Mouse (Mus musculus) neural tube, embryonic 13.5 days (tissue): ENCODE measurements around the gene Fndc7. TPM values are rescaled to one million over a fixed set of nuclear protein-coding genes. Genes with fewer than 3 reads are reported as not detected.

Experiments used
- ATAC-seq: fragments of 200-750 bp; cut with Nextera tagmentation; 2 replicates; pipeline ENCODE4 v1.8.0; 2017; ENCODE audit warnings: low read depth, mild to moderate bottlenecking, moderate TSS enrichment, moderate library complexity
- H3K27ac ChIP-seq: fragments of 300-500 bp; sonication (generic); replicated peaks from 2 replicates; pipeline ENCODE4 v1.5.1; 2015; ENCODE audit warnings: moderate library complexity, mild to moderate bottlenecking, inconsistent platforms
- H3K27me3 ChIP-seq: fragments of 300-500 bp; sonication (generic); 2 replicates; pipeline ENCODE4 v1.6.1; 2015; ENCODE audit warnings: mild to moderate bottlenecking, inconsistent platforms
- H3K36me3 ChIP-seq: fragments of 300-500 bp; sonication (generic); 2 replicates; pipeline ENCODE4 v1.6.1; 2015; ENCODE audit warnings: mild to moderate bottlenecking, inconsistent platforms
- H3K4me1 ChIP-seq: fragments of 300-500 bp; sonication (generic); replicated peaks from 2 replicates; pipeline ENCODE4 v1.6.1; 2015; ENCODE audit warnings: inconsistent platforms
- H3K4me2 ChIP-seq: fragments of 300-500 bp; sonication (generic); 2 replicates; pipeline ENCODE4 v1.6.1; 2015; ENCODE audit warnings: inconsistent platforms, mild to moderate bottlenecking, moderate library complexity
- H3K4me3 ChIP-seq: fragments of 300-500 bp; sonication (generic); 2 replicates; pipeline ENCODE4 v1.5.1; 2015; ENCODE audit warnings: mild to moderate bottlenecking, inconsistent platforms
- H3K9ac ChIP-seq: fragments of 300-500 bp; sonication (generic); 2 replicates; pipeline ENCODE4 v1.6.1; 2015; ENCODE audit warnings: moderate library complexity, mild to moderate bottlenecking, inconsistent platforms
- H3K9me3 ChIP-seq: fragments of 300-500 bp; sonication (generic); 2 replicates; pipeline ENCODE4 v1.6.1; 2016; ENCODE audit warnings: inconsistent platforms
- WGBS: fragments of 180-500 bp; shearing (Covaris S2); methylation state at CpG from one replicate; pipeline ENCODE4 v1.1.7; 2015; 5-methylcytosine and 5-hydroxymethylcytosine counted together
- polyA plus RNA-seq: library from polyadenylated mRNA; unstranded; fragments of >200 nt; fragmentation: Nextera tagmentation; extraction: Ambion mirVana; gene quantifications from 2 replicates; pipeline ENCODE4 v1.2.1, GENCODE M21; 2015

Fndc7 gene
- polyA plus RNA-seq, 1 experiment from 2014 or later: not detected

- H3K4me2 ChIP-seq: peak within 1 kb of the TSS; percentile 94
- H3K9me3 ChIP-seq: no peaks in the 10 kb centered on the region
- 1% methylated on average over 53 of the region's 53 CpGs for WGBS
- no peaks in the 10 kb centered on the region for H3K27me3 ChIP-seq
- H3K4me1 ChIP-seq: peaks cover 28% of the 10 kb centered on the region
- peaks cover 11% of the 10 kb centered on the region; the same call in 1 of the 2 replicates for H3K36me3 ChIP-seq
- peak within 1 kb of the TSS; percentile 92 for H3K9ac ChIP-seq
- H3K27ac ChIP-seq: peak within 1 kb of the TSS; percentile 98
- H3K4me3 ChIP-seq: peak within 1 kb of the TSS; percentile 91
- ATAC-seq: peak; percentile 100
Observed at GRCm38 (mm10) chr3:108911548-108912413, 22.0 kb upstream of the Fndc7 start, which contains the start of gene Prpf38b. TSS of gene Prpf38b (minus strand) at chr3:108911727.

GRCm38 (mm10) chr3:108911081-108911547 lies 21.3 kb upstream of the Fndc7 start:
- peaks cover 28% of the 10 kb centered on the region for H3K4me1 ChIP-seq
- ATAC-seq: peak; percentile 90
- peak overlapping the region; percentile 92 for H3K9ac ChIP-seq
- H3K4me2 ChIP-seq: peak overlapping the region; percentile 94
- H3K27me3 ChIP-seq: no peaks in the 10 kb centered on the region
- H3K4me3 ChIP-seq: peak overlapping the region; percentile 91
- H3K9me3 ChIP-seq: no peaks in the 10 kb centered on the region
- 2% methylated on average over 35 of the region's 44 CpGs for WGBS
- H3K27ac ChIP-seq: peak overlapping the region; percentile 98
- H3K36me3 ChIP-seq: peaks cover 16% of the 10 kb centered on the region

GRCm38 (mm10) chr3:108910303-108911080 lies 20.7 kb upstream of the Fndc7 start:
- ATAC-seq: no peak
- H3K27ac ChIP-seq: peak overlapping the region; percentile 98
- no peaks in the 10 kb centered on the region for H3K27me3 ChIP-seq
- peak overlapping the region; percentile 91 for H3K4me3 ChIP-seq
- peak overlapping the region; percentile 94 for H3K4me2 ChIP-seq
- peaks cover 28% of the 10 kb centered on the region for H3K4me1 ChIP-seq
- WGBS: 1% methylated on average over 32 of the region's 32 CpGs
- no peaks in the 10 kb centered on the region for H3K9me3 ChIP-seq
- H3K9ac ChIP-seq: peak overlapping the region; percentile 92
- H3K36me3 ChIP-seq: peaks cover 21% of the 10 kb centered on the region

- H3K9me3 ChIP-seq: no peaks in the 10 kb centered on the region
- H3K4me2 ChIP-seq: no peak overlapping the region
- H3K27me3 ChIP-seq: no peaks in the 10 kb centered on the region
- peaks cover 67% of the 10 kb centered on the region for H3K36me3 ChIP-seq
- H3K27ac ChIP-seq: no peak overlapping the region
- H3K4me1 ChIP-seq: no peaks in the 10 kb centered on the region
- H3K9ac ChIP-seq: no peak overlapping the region
- 91% methylated on average over 6 of the region's 6 CpGs for WGBS
- no peak overlapping the region for H3K4me3 ChIP-seq
- no peak for ATAC-seq
Observed at GRCm38 (mm10) chr3:108902934-108903333, 13.1 kb upstream of the Fndc7 start.

GRCm38 (mm10) chr3:108902038-108902437 lies 12.2 kb upstream of the Fndc7 start:
- ATAC-seq: no peak
- no peaks in the 10 kb centered on the region for H3K4me1 ChIP-seq
- H3K4me2 ChIP-seq: no peak overlapping the region
- no peak overlapping the region for H3K9ac ChIP-seq
- H3K9me3 ChIP-seq: no peaks in the 10 kb centered on the region
- 57% methylated on average over 2 of the region's 2 CpGs for WGBS
- no peak overlapping the region for H3K27ac ChIP-seq
- no peaks in the 10 kb centered on the region for H3K27me3 ChIP-seq
- no peak overlapping the region for H3K4me3 ChIP-seq
- peaks cover 59% of the 10 kb centered on the region for H3K36me3 ChIP-seq

- H3K4me1 ChIP-seq: no peaks in the 10 kb centered on the region
- H3K9me3 ChIP-seq: no peaks in the 10 kb centered on the region
- no peaks in the 10 kb centered on the region for H3K27me3 ChIP-seq
- H3K27ac ChIP-seq: no peak overlapping the region
- 78% methylated on average over 5 of the region's 5 CpGs for WGBS
- no peak overlapping the region for H3K9ac ChIP-seq
- peaks cover 48% of the 10 kb centered on the region for H3K36me3 ChIP-seq
- no peak overlapping the region for H3K4me2 ChIP-seq
- H3K4me3 ChIP-seq: no peak overlapping the region
- no peak for ATAC-seq
Observed at GRCm38 (mm10) chr3:108900681-108901080, 10.9 kb upstream of the Fndc7 start.

GRCm38 (mm10) chr3:108900147-108900546 lies 10.3 kb upstream of the Fndc7 start:
- no peak for ATAC-seq
- Histone ChIP-seq H3K4me2 (no peak overlapping the region), H3K4me1 (no peaks in the 10 kb centered on the region), H3K27me3 (no peaks in the 10 kb centered on the region), H3K9ac (no peak overlapping the region), H3K4me3 (no peak overlapping the region), H3K27ac (no peak overlapping the region), H3K9me3 (no peaks in the 10 kb centered on the region), H3K36me3 (peaks cover 43% of the 10 kb centered on the region)
- 85% methylated on average over 3 of the region's 3 CpGs for WGBS

- no peak overlapping the region for H3K27ac ChIP-seq
- H3K4me1 ChIP-seq: no peaks in the 10 kb centered on the region
- no peaks in the 10 kb centered on the region for H3K9me3 ChIP-seq
- WGBS: 94% methylated on average over 4 of the region's 4 CpGs
- no peak overlapping the region for H3K4me2 ChIP-seq
- peaks cover 28% of the 10 kb centered on the region for H3K36me3 ChIP-seq
- no peak overlapping the region for H3K4me3 ChIP-seq
- no peaks in the 10 kb centered on the region for H3K27me3 ChIP-seq
- ATAC-seq: no peak
- H3K9ac ChIP-seq: no peak overlapping the region
Observed at GRCm38 (mm10) chr3:108898640-108899039, 8.8 kb upstream of the Fndc7 start.

GRCm38 (mm10) chr3:108892914-108893313 lies 3.1 kb upstream of the Fndc7 start:
- Histone ChIP-seq H3K9ac (no peak overlapping the region), H3K4me1 (no peaks in the 10 kb centered on the region), H3K27me3 (no peaks in the 10 kb centered on the region), H3K36me3 (no peaks in the 10 kb centered on the region), H3K27ac (no peak overlapping the region), H3K4me3 (no peak overlapping the region), H3K9me3 (no peaks in the 10 kb centered on the region), H3K4me2 (no peak overlapping the region)
- no peak for ATAC-seq
- WGBS: 63% methylated on average over 4 of the region's 4 CpGs

GRCm38 (mm10) chr3:108892080-108892479 lies 2.3 kb upstream of the Fndc7 start:
- Histone ChIP-seq H3K4me2 (no peak overlapping the region), H3K36me3 (no peaks in the 10 kb centered on the region), H3K9ac (no peak overlapping the region), H3K27ac (no peak overlapping the region), H3K9me3 (no peaks in the 10 kb centered on the region), H3K4me3 (no peak overlapping the region), H3K27me3 (no peaks in the 10 kb centered on the region), H3K4me1 (no peaks in the 10 kb centered on the region)
- WGBS: 83% methylated on average over 1 of the region's 1 CpGs
- no peak for ATAC-seq

- 94% methylated on average over 3 of the region's 3 CpGs for WGBS
- Histone ChIP-seq H3K4me3 (no peak overlapping the region), H3K27me3 (no peaks in the 10 kb centered on the region), H3K4me2 (no peak overlapping the region), H3K4me1 (peaks cover 21% of the 10 kb centered on the region), H3K9ac (no peak overlapping the region), H3K9me3 (no peaks in the 10 kb centered on the region), H3K27ac (no peak overlapping the region), H3K36me3 (no peaks in the 10 kb centered on the region)
- ATAC-seq: no peak
Observed at GRCm38 (mm10) chr3:108887618-108887975, 2.2 kb downstream of the Fndc7 start.

GRCm38 (mm10) chr3:108886934-108887617 lies 2.7 kb downstream of the Fndc7 start:
- H3K27ac ChIP-seq: no peak overlapping the region
- no peak overlapping the region for H3K9ac ChIP-seq
- ATAC-seq: no peak
- H3K9me3 ChIP-seq: no peaks in the 10 kb centered on the region
- no peak overlapping the region for H3K4me2 ChIP-seq
- WGBS: 71% methylated on average over 12 of the region's 12 CpGs
- no peaks in the 10 kb centered on the region for H3K36me3 ChIP-seq
- H3K27me3 ChIP-seq: no peaks in the 10 kb centered on the region
- H3K4me3 ChIP-seq: no peak overlapping the region
- peaks cover 21% of the 10 kb centered on the region for H3K4me1 ChIP-seq
